Mouse (Mus musculus) CD4-positive helper T cell, adult 2 months (primary cell): ENCODE results near the gene Glrp1.

ENCODE experiments used
- DNase-seq: peaks from one replicate; pipeline ENCODE4 v3.0.0-alpha.2; 2012; ENCODE audit warnings: low read depth, missing footprints, low spot score

Gene Glrp1

GRCm38 (mm10) chr1:88463241-88463640, 46.6 kb downstream of the Glrp1 start:
- no peak for DNase-seq

GRCm38 (mm10) chr1:88462484-88462883, 47.4 kb downstream of the Glrp1 start:
- peak; percentile 34 for DNase-seq

- no peak for DNase-seq
Observed at GRCm38 (mm10) chr1:88461096-88461495, 48.8 kb downstream of the Glrp1 start.

- no peak for DNase-seq
Observed at GRCm38 (mm10) chr1:88459655-88460054, 50.2 kb downstream of the Glrp1 start.

GRCm38 (mm10) chr1:88459196-88459595, 50.7 kb downstream of the Glrp1 start:
- DNase-seq, result no peak

GRCm38 (mm10) chr1:88456451-88457072, 53.3 kb downstream of the Glrp1 start:
- peak; percentile 77 for DNase-seq

- DNase-seq, result no peak
Observed at GRCm38 (mm10) chr1:88455761-88456160, 54.1 kb downstream of the Glrp1 start.

- no peak for DNase-seq
Observed at GRCm38 (mm10) chr1:88454703-88455102, 55.2 kb downstream of the Glrp1 start.

- no peak for DNase-seq
Observed at GRCm38 (mm10) chr1:88452198-88452597, 57.7 kb downstream of the Glrp1 start.

- DNase-seq, result peak; percentile 41
Observed at GRCm38 (mm10) chr1:88450668-88451067, 59.2 kb downstream of the Glrp1 start.
